Mouse (Mus musculus) heart, postnatal 0 days (tissue): ENCODE results near the gene Fads1.

ENCODE experiments used
- CTCF ChIP-seq: IDR thresholded peaks from 2 replicates; pipeline ENCODE4 v1.5.1; 2016; ENCODE audit warnings: antibody characterized with exemption, control low read depth, low read depth
- EP300 ChIP-seq: IDR thresholded peaks from 2 replicates; pipeline ENCODE4 v1.6.1; 2016; ENCODE audit warnings: antibody characterized with exemption, low read depth

DNA sequence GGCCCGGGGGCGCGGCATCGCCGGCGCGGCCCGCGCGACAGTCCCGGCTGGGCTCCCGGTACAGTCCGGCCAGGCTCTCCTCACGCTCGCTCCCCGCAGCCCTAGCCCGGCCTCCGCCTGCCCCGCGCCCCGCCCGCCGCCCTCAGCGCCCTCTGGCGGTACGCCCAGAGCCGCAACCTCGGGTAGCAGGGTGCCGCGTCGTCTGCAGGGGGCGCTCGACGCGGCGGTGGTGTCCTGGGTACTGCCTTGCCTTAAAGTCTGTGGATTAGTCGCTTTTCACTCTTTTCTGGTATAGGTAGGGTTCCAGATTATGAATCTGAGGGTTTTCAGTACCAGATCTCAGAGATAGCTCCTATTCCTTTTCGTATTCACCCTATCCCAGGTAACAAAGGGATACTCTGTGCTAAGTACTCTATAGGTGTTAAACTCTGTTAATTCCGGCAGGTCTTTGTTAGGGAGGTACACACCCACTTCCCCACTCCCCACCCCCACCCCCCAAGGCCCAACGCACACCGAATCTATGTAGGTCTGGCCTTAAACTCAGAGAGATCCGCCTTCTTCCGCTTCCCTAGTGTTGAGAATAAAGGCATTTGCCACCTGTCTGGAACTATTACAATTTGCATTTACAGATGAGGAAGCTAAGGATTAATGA is 58.1 kb downstream of the Fads1 start, which contains the start of gene Myrf:
- no peak for TF ChIP-seq EP300
- peak; percentile 79 for TF ChIP-seq CTCF
